Mouse (Mus musculus): ENCODE measurements around the gene Rhoa. TPM values are rescaled to one million over a fixed set of nuclear protein-coding genes. Genes with fewer than 3 reads are reported as not detected.
"Not testable (repeated sequence)": the region's sequence is repeated elsewhere in the genome, so short reads cannot be mapped to it uniquely, and the experiment has no call there.

Rhoa gene
- total RNA-seq, 2 experiments from 2014 or later = 155 to 163 TPM

GRCm38 (mm10) chr9:108272691-108273090 is 33.2 kb upstream of the Rhoa start:
- DNase-seq (ENCODE audit: low spot score in 2 of 2) = no peak
- no peak overlapping the region for H3K4me3 ChIP-seq
- TF ChIP-seq CTCF (conservative IDR thresholded peaks at IDR 0.05) = no peak
- H3K27ac ChIP-seq = no peak overlapping the region

- DNase-seq (ENCODE audit: low spot score in 2 of 2) = no peak
- no peak overlapping the region for H3K27ac ChIP-seq
- no peak for TF ChIP-seq CTCF (conservative IDR thresholded peaks at IDR 0.05)
Observed at GRCm38 (mm10) chr9:108273485-108273884, 32.4 kb upstream of the Rhoa start.

GRCm38 (mm10) chr9:108274476-108275330 is 31.2 kb upstream of the Rhoa start:
- no peak overlapping the region for H3K27ac ChIP-seq
- no peak for TF ChIP-seq CTCF (conservative IDR thresholded peaks at IDR 0.05)
- no peak for DNase-seq (ENCODE audit: low spot score in 2 of 2)

More at GRCm38 (mm10) chr9:108273485-108273884, 32.4 kb upstream of the Rhoa start:
- no peak overlapping the region for H3K4me3 ChIP-seq

GRCm38 (mm10) chr9:108275331-108275659 is 30.6 kb upstream of the Rhoa start:
- no peak for DNase-seq (ENCODE audit: low spot score in 2 of 2)
- Histone ChIP-seq H3K27ac (no peak overlapping the region), H3K4me3 (no peak overlapping the region)
- TF ChIP-seq CTCF (conservative IDR thresholded peaks at IDR 0.05) = no peak

More at GRCm38 (mm10) chr9:108274476-108275330, 31.2 kb upstream of the Rhoa start:
- H3K4me3 ChIP-seq = no peak overlapping the region

- peak; percentile 71 for TF ChIP-seq CTCF (conservative IDR thresholded peaks at IDR 0.05)
Observed at GRCm38 (mm10) chr9:108278697-108279450, 27.1 kb upstream of the Rhoa start.

GRCm38 (mm10) chr9:108280071-108280828 is 25.7 kb upstream of the Rhoa start:
- TF ChIP-seq CTCF (conservative IDR thresholded peaks at IDR 0.05) = peak; percentile 10; the same call in 1 of the 2 replicates
- no peak for DNase-seq (ENCODE audit: low spot score in 2 of 2)
- peak overlapping the region; percentile 64 for H3K27ac ChIP-seq
- no peak overlapping the region for H3K4me3 ChIP-seq

More at GRCm38 (mm10) chr9:108278697-108279450, 27.1 kb upstream of the Rhoa start:
- H3K4me3 ChIP-seq = no peak overlapping the region
- H3K27ac ChIP-seq = no peak overlapping the region
- no peak for DNase-seq (ENCODE audit: low spot score in 2 of 2)

- no peak overlapping the region for H3K4me3 ChIP-seq
- H3K27ac ChIP-seq = no peak overlapping the region
- DNase-seq (ENCODE audit: low spot score in 2 of 2) = peak; percentile 44 to 73
- TF ChIP-seq CTCF (conservative IDR thresholded peaks at IDR 0.05) = peak; percentile 95
Observed at GRCm38 (mm10) chr9:108284410-108284809, 21.5 kb upstream of the Rhoa start.

- H3K4me3 ChIP-seq; DNase-seq (ENCODE audit: low spot score in 2 of 2); H3K27ac ChIP-seq: not testable (repeated sequence)
Observed at GRCm38 (mm10) chr9:108287526-108288238, 18.2 kb upstream of the Rhoa start.

- DNase-seq (ENCODE audit: low spot score in 2 of 2) = no peak
- H3K4me3 ChIP-seq = no peak overlapping the region
- no peak for TF ChIP-seq CTCF (conservative IDR thresholded peaks at IDR 0.05)
- no peak overlapping the region for H3K27ac ChIP-seq
Observed at GRCm38 (mm10) chr9:108289347-108289746, 16.6 kb upstream of the Rhoa start.

- peak within 1 kb of the TSS; percentile 76 for H3K4me3 ChIP-seq
- peak within 1 kb of the TSS; percentile 91 for H3K27ac ChIP-seq
- DNase-seq (ENCODE audit: low spot score in 2 of 2) = peak; percentile 87 to 97
- peak; percentile 29 for TF ChIP-seq CTCF (conservative IDR thresholded peaks at IDR 0.05)
Observed at GRCm38 (mm10) chr9:108290016-108290750, 15.7 kb upstream of the Rhoa start, which contains the start of gene Nicn1. Nicn1 (plus strand) TSS chr9:108290429.

GRCm38 (mm10) chr9:108290773-108291172 is 15.2 kb upstream of the Rhoa start:
- Histone ChIP-seq H3K27ac (peak overlapping the region; percentile 91), H3K4me3 (peak overlapping the region; percentile 76)
- DNase-seq (ENCODE audit: low spot score in 2 of 2) = no peak
- no peak for TF ChIP-seq CTCF (conservative IDR thresholded peaks at IDR 0.05)
